Mouse (Mus musculus): ENCODE measurements around the gene Msrb1. TPM values are rescaled to one million over a fixed set of nuclear protein-coding genes. Genes with fewer than 3 reads are reported as not detected.

Msrb1 gene
- polyA plus RNA-seq, 1 experiment from 2014 or later: 45.5 TPM

- ATAC-seq (ENCODE audit: insufficient read depth, low FRiP score): no peak
- H3K36me3 ChIP-seq (ENCODE audit: control insufficient read depth, insufficient read depth, low read length): no peaks in the 10 kb centered on the region
- H3K4me2 ChIP-seq (ENCODE audit: low read depth, low read length): peak overlapping the region; percentile 72
- peak overlapping the region; percentile 90 for H3K9ac ChIP-seq (ENCODE audit: low read length)
- H3K27me3 ChIP-seq (ENCODE audit: control insufficient read depth, insufficient read depth, low read length): no peaks in the 10 kb centered on the region; the same call in 1 of the 2 replicates
- peak overlapping the region; percentile 86 for H3K27ac ChIP-seq (ENCODE audit: low read length)
- H3K4me3 ChIP-seq (replicated peaks; ENCODE audit: low read length): peak overlapping the region; percentile 90
- H3K4me1 ChIP-seq (ENCODE audit: control insufficient read depth, insufficient read depth, low read length): peaks cover 19% of the 10 kb centered on the region
- no peaks in the 10 kb centered on the region for H3K9me3 ChIP-seq (replicated peaks; ENCODE audit: control insufficient read depth, low read length)
- under 1% methylated on average over 15 of the region's 15 CpGs for WGBS
Observed at GRCm38 (mm10) chr17:24723881-24724180, 12.6 kb upstream of the Msrb1 start.

DNA sequence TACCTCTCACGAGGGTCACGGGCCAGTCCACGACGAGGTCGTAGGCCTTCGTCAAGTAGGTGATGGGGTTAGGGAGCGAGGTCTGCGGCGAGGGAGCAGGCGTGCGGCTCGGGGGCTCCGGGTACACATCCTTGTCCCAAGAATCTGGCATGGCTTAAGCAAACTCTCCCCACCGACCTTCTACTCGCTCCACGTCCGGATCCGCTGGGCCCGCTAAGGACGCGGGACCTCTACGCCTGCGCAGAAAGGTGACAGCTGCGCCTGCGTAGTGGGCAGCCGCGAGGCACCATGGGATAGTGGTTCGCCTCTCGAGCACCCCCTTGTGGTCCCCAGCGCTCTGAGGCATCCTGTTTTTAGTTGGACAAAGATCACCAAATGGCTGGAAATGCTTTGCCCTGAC lies 12.3 kb upstream of the Msrb1 start, which contains the start of gene Ndufb10:
TSS of gene Ndufb10 (minus strand) at position 295 of the 400 bp plus-strand sequence.
- ATAC-seq (ENCODE audit: insufficient read depth, low FRiP score): peak; percentile 75
- peak within 1 kb of the TSS; percentile 90 for H3K9ac ChIP-seq (ENCODE audit: low read length)

GRCm38 (mm10) chr17:24725637-24726390 lies 10.6 kb upstream of the Msrb1 start:
- H3K4me3 ChIP-seq (replicated peaks; ENCODE audit: low read length): no peak overlapping the region
- no peak overlapping the region for H3K9ac ChIP-seq (ENCODE audit: low read length)
- H3K27ac ChIP-seq (ENCODE audit: low read length): no peak overlapping the region
- ATAC-seq (ENCODE audit: insufficient read depth, low FRiP score): no peak
- H3K4me1 ChIP-seq (ENCODE audit: control insufficient read depth, insufficient read depth, low read length): peaks cover 19% of the 10 kb centered on the region
- WGBS: 70% methylated on average over 3 of the region's 3 CpGs
- no peaks in the 10 kb centered on the region; the same call in 1 of the 2 replicates for H3K27me3 ChIP-seq (ENCODE audit: control insufficient read depth, insufficient read depth, low read length)
- H3K4me2 ChIP-seq (ENCODE audit: low read depth, low read length): no peak overlapping the region
- H3K36me3 ChIP-seq (ENCODE audit: control insufficient read depth, insufficient read depth, low read length): no peaks in the 10 kb centered on the region
- H3K9me3 ChIP-seq (replicated peaks; ENCODE audit: control insufficient read depth, low read length): no peaks in the 10 kb centered on the region

More for the DNA sequence above, 12.3 kb upstream of the Msrb1 start, which contains the start of gene Ndufb10:
- H3K4me1 ChIP-seq (ENCODE audit: control insufficient read depth, insufficient read depth, low read length): peaks cover 19% of the 10 kb centered on the region
- H3K4me2 ChIP-seq (ENCODE audit: low read depth, low read length): peak within 1 kb of the TSS; percentile 72
- H3K27me3 ChIP-seq (ENCODE audit: control insufficient read depth, insufficient read depth, low read length): no peaks in the 10 kb centered on the region; the same call in 1 of the 2 replicates
- no peaks in the 10 kb centered on the region for H3K9me3 ChIP-seq (replicated peaks; ENCODE audit: control insufficient read depth, low read length)
- H3K4me3 ChIP-seq (replicated peaks; ENCODE audit: low read length): peak within 1 kb of the TSS; percentile 90
- H3K36me3 ChIP-seq (ENCODE audit: control insufficient read depth, insufficient read depth, low read length): no peaks in the 10 kb centered on the region
- peak within 1 kb of the TSS; percentile 86 for H3K27ac ChIP-seq (ENCODE audit: low read length)
- WGBS: under 1% methylated on average over 30 of the region's 30 CpGs

DNA sequence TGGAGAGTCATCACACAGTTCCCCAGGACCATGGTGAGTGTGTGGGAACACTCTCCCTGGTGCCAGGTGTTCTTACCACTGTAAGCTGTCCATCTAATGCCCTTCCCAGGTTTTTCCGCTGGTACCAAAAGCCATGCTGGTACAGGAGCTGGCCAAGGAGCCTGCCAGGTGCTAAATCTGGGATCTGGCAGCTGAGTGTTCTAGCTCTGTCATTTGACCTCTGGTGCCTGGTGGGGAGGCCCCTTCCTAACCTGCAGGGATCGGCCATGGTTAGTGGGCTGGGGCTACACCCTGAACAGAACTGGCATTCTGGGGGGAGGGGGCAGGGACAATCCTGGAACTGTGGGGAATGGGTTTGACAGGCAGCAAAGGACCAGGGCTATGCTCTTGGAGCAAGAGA lies 8.8 kb upstream of the Msrb1 start, which contains the start of gene Rpl3l:
TSS of gene Rpl3l (plus strand) at position 203 of the 400 bp plus-strand sequence.
- no peak within 1 kb of the TSS for H3K4me3 ChIP-seq (replicated peaks; ENCODE audit: low read length)
- H3K9me3 ChIP-seq (replicated peaks; ENCODE audit: control insufficient read depth, low read length): no peaks in the 10 kb centered on the region
- no peak within 1 kb of the TSS for H3K4me2 ChIP-seq (ENCODE audit: low read depth, low read length)
- H3K27me3 ChIP-seq (ENCODE audit: control insufficient read depth, insufficient read depth, low read length): no peaks in the 10 kb centered on the region; the same call in 1 of the 2 replicates
- no peak within 1 kb of the TSS for H3K27ac ChIP-seq (ENCODE audit: low read length)
- H3K9ac ChIP-seq (ENCODE audit: low read length): no peak within 1 kb of the TSS
- peaks cover 6% of the 10 kb centered on the region; the same call in 1 of the 2 replicates for H3K4me1 ChIP-seq (ENCODE audit: control insufficient read depth, insufficient read depth, low read length)
- whole genome bisulfite sequencing: 63% methylated on average over 2 of the region's 2 CpGs
- H3K36me3 ChIP-seq (ENCODE audit: control insufficient read depth, insufficient read depth, low read length): no peaks in the 10 kb centered on the region
- ATAC-seq (ENCODE audit: insufficient read depth, low FRiP score): no peak

- no peaks in the 10 kb centered on the region; the same call in 1 of the 2 replicates for H3K27me3 ChIP-seq (ENCODE audit: control insufficient read depth, insufficient read depth, low read length)
- no peaks in the 10 kb centered on the region for H3K36me3 ChIP-seq (ENCODE audit: control insufficient read depth, insufficient read depth, low read length)
Observed at GRCm38 (mm10) chr17:24728184-24728583, 8.3 kb upstream of the Msrb1 start.

DNA sequence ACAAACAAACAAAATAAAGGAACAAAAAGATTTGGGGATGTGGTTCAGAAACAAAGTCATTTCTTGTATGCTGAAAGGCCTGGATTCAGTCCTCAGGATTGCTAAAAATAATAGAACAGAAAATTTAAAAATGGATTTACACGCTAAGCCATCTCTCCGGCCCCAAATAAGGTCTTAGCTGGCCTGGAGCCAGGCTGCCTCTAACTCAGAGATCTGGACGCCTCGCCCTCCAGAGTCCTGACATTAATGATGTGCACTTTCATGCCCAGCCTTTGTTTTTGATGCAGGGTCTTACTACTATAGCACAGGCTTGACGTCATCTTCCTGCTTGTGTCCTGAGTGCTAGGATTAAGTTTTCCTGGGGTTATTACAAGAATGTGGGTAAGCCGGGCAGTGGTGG lies 7.4 kb upstream of the Msrb1 start:
- WGBS: 58% methylated on average over 6 of the region's 6 CpGs
- Histone ChIP-seq H3K9me3 (replicated peaks; ENCODE audit: control insufficient read depth, low read length) (no peaks in the 10 kb centered on the region), H3K27me3 (ENCODE audit: control insufficient read depth, insufficient read depth, low read length) (no peaks in the 10 kb centered on the region; the same call in 1 of the 2 replicates), H3K36me3 (ENCODE audit: control insufficient read depth, insufficient read depth, low read length) (no peaks in the 10 kb centered on the region), H3K4me3 (replicated peaks; ENCODE audit: low read length) (no peak overlapping the region), H3K27ac (ENCODE audit: low read length) (no peak overlapping the region), H3K9ac (ENCODE audit: low read length) (no peak overlapping the region), H3K4me2 (ENCODE audit: low read depth, low read length) (no peak overlapping the region), H3K4me1 (ENCODE audit: control insufficient read depth, insufficient read depth, low read length) (no peaks in the 10 kb centered on the region)
- ATAC-seq (ENCODE audit: insufficient read depth, low FRiP score): no peak

More at GRCm38 (mm10) chr17:24728184-24728583, 8.3 kb upstream of the Msrb1 start:
- Histone ChIP-seq H3K4me3 (replicated peaks; ENCODE audit: low read length) (no peak overlapping the region), H3K27ac (ENCODE audit: low read length) (no peak overlapping the region), H3K4me2 (ENCODE audit: low read depth, low read length) (no peak overlapping the region), H3K9me3 (replicated peaks; ENCODE audit: control insufficient read depth, low read length) (no peaks in the 10 kb centered on the region), H3K9ac (ENCODE audit: low read length) (no peak overlapping the region), H3K4me1 (ENCODE audit: control insufficient read depth, insufficient read depth, low read length) (peaks cover 2% of the 10 kb centered on the region; the same call in 1 of the 2 replicates)
- 69% methylated on average over 17 of the region's 17 CpGs for WGBS
- no peak for ATAC-seq (ENCODE audit: insufficient read depth, low FRiP score)

- ATAC-seq (ENCODE audit: insufficient read depth, low FRiP score): no peak
- H3K9me3 ChIP-seq (replicated peaks; ENCODE audit: control insufficient read depth, low read length): no peaks in the 10 kb centered on the region
- H3K4me2 ChIP-seq (ENCODE audit: low read depth, low read length): no peak overlapping the region
- no peak overlapping the region for H3K9ac ChIP-seq (ENCODE audit: low read length)
- H3K4me3 ChIP-seq (replicated peaks; ENCODE audit: low read length): no peak overlapping the region
- H3K27me3 ChIP-seq (ENCODE audit: control insufficient read depth, insufficient read depth, low read length): no peaks in the 10 kb centered on the region; the same call in 1 of the 2 replicates
- H3K27ac ChIP-seq (ENCODE audit: low read length): no peak overlapping the region
- H3K4me1 ChIP-seq (ENCODE audit: control insufficient read depth, insufficient read depth, low read length): peaks cover 2% of the 10 kb centered on the region
- 81% methylated on average over 14 of the region's 14 CpGs for WGBS
- H3K36me3 ChIP-seq (ENCODE audit: control insufficient read depth, insufficient read depth, low read length): no peaks in the 10 kb centered on the region
Observed at GRCm38 (mm10) chr17:24730787-24731186, 5.7 kb upstream of the Msrb1 start.

DNA sequence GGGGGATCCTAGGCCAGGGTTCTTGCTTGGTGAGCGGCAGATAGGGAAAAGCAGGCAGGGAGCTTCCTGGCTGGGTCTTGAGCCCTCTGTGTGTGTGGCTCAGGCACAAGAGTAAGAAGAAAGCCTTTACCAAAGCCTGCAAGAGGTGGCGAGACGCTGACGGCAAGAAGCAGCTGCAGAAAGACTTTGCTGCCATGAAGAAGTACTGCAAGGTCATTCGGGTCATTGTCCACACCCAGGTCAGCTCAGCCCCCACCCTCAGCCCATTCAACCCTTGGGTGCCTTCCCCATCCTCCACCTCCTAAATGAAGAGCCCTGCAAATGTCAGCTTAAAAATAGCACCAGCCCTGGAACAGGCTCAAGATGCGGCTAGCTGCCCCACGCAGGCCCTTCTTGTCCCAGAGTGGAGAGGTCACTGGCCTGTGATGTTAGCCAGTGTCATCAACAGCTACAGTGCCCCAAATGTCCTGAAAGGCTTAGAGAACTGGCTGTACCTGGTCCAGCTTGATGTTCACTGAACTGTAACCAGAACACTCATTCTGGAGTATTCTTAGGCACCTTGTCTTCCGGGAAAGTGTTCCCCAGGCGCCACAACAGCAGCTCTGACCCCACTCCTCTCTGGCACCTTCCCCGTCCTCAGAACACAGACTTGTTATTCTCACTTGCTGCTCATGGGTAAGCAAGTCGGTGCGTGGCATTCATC lies 4.1 kb upstream of the Msrb1 start:
- no peak overlapping the region for H3K4me3 ChIP-seq (replicated peaks; ENCODE audit: low read length)
- WGBS: 75% methylated on average over 12 of the region's 12 CpGs
- H3K27me3 ChIP-seq (ENCODE audit: control insufficient read depth, insufficient read depth, low read length): no peaks in the 10 kb centered on the region; the same call in 1 of the 2 replicates
- H3K36me3 ChIP-seq (ENCODE audit: control insufficient read depth, insufficient read depth, low read length): no peaks in the 10 kb centered on the region
- no peak overlapping the region for H3K4me2 ChIP-seq (ENCODE audit: low read depth, low read length)
- H3K27ac ChIP-seq (ENCODE audit: low read length): no peak overlapping the region
- peak overlapping the region; percentile 14; the same call in 1 of the 2 replicates for H3K9ac ChIP-seq (ENCODE audit: low read length)
- H3K4me1 ChIP-seq (ENCODE audit: control insufficient read depth, insufficient read depth, low read length): peaks cover 10% of the 10 kb centered on the region
- no peak for ATAC-seq (ENCODE audit: insufficient read depth, low FRiP score)
- no peaks in the 10 kb centered on the region for H3K9me3 ChIP-seq (replicated peaks; ENCODE audit: control insufficient read depth, low read length)
